Mouse (Mus musculus): ENCODE data around the gene Ear6. TPM values are rescaled to one million over a fixed set of nuclear protein-coding genes. Genes with fewer than 3 reads are reported as not detected.

The Ear6 gene
- polyA plus RNA-seq, 1 experiment from 2014 or later, result 0.80 TPM

DNA sequence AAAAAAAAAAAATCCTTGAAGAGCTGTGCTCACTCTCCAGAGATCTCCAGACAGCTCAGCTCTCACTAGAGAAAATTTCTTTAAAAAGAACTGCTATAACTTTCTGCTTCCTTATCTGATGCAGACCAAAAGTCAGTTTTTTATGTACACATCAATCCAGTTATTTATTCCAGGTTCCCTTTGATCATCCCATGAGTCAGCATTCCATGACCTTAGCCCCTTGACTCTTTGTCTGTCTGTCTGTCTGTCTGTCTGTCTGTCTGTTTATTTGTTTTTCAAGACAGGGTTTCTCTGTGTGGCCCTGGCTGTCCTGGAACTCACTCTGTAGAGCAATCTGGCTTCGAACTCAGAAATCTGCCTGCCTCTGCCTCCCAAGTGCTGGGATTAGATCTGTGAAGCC lies 45.9 kb downstream of the Ear6 start:
- no peak overlapping the region for H3K4me3 ChIP-seq (ENCODE audit: low read depth, low read length)
- no peaks in the 10 kb centered on the region for H3K27me3 ChIP-seq (replicated peaks; ENCODE audit: insufficient read depth, low read length)
- H3K9ac ChIP-seq (replicated peaks; ENCODE audit: low read depth), result no peak overlapping the region
- TF ChIP-seq EP300 (IDR thresholded peaks at IDR 0.05) (no peak), CTCF (IDR thresholded peaks at IDR 0.05) (no peak)
- no peaks in the 10 kb centered on the region for H3K36me3 ChIP-seq (ENCODE audit: insufficient read depth, low read length)
- WGBS, result 88% methylated on average over 1 of the region's 1 CpGs
- no peaks in the 10 kb centered on the region for H3K9me3 ChIP-seq (ENCODE audit: low read length)
- DNase-seq (ENCODE audit: low spot score) (no peak), ATAC-seq (no peak)
- no peak overlapping the region for H3K4me2 ChIP-seq (replicated peaks; ENCODE audit: low read depth, low read length)
- no peak overlapping the region for H3K27ac ChIP-seq (ENCODE audit: low read length)
- no peaks in the 10 kb centered on the region for H3K4me1 ChIP-seq (ENCODE audit: insufficient read depth, low read depth, low read length)

DNA sequence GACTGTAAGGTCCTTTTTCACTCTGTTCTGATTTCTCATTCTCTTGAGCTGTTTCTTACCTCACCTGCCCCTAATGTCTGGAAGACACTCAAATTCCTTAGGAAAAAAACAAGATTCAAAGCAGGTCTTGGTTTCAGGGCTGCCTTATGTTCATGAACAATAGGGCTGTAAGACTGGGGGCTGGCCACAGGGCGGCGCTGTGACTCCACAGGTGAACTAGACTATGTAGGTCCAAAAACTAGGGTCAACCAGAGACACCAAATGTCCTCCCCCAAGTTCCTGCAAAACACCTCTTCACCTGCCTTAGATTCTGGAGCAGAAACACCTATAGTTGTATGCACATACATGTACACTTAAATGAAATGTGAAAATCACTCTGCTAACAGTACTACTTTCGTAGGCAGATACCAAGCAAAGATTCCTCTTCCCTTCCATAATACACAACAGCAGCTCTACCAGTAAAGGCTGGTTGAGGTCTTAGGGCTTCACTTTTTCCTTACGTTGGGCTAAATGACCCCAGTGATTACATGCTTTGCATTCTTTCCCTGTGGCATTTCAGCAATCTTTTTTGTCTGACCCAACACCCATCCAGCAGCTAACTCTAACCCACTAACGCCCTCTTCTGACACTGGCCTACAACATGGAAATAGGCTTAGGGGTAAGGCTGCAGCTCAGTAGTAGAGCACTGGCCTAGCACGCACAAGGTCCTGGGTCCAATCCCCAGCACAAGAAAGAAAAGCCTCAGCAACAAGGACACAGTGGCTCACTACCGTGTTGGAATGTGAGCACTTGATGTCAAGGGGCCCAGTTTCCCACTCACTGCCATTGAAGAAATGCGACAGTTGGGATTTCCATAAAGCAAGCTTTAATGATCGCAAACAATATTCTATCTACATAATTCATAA lies 49.6 kb downstream of the Ear6 start:
- no peaks in the 10 kb centered on the region for H3K27me3 ChIP-seq (replicated peaks; ENCODE audit: insufficient read depth, low read length)
- H3K36me3 ChIP-seq (ENCODE audit: insufficient read depth, low read length), result no peaks in the 10 kb centered on the region
- no peaks in the 10 kb centered on the region for H3K4me1 ChIP-seq (ENCODE audit: insufficient read depth, low read depth, low read length)
- ATAC-seq, result peak; percentile 74
- TF ChIP-seq EP300 (IDR thresholded peaks at IDR 0.05), result no peak; the same call in 1 of the 2 replicates
- peak; percentile 97 for TF ChIP-seq CTCF (IDR thresholded peaks at IDR 0.05)
- no peak overlapping the region for H3K27ac ChIP-seq (ENCODE audit: low read length)
- H3K4me2 ChIP-seq (replicated peaks; ENCODE audit: low read depth, low read length), result no peak overlapping the region
- H3K9ac ChIP-seq (replicated peaks; ENCODE audit: low read depth), result no peak overlapping the region
- DNase-seq (ENCODE audit: low spot score), result peak; percentile 79
- 41% methylated on average over 9 of the region's 9 CpGs for WGBS
- no peaks in the 10 kb centered on the region for H3K9me3 ChIP-seq (ENCODE audit: low read length)
- no peak overlapping the region for H3K4me3 ChIP-seq (ENCODE audit: low read depth, low read length)

DNA sequence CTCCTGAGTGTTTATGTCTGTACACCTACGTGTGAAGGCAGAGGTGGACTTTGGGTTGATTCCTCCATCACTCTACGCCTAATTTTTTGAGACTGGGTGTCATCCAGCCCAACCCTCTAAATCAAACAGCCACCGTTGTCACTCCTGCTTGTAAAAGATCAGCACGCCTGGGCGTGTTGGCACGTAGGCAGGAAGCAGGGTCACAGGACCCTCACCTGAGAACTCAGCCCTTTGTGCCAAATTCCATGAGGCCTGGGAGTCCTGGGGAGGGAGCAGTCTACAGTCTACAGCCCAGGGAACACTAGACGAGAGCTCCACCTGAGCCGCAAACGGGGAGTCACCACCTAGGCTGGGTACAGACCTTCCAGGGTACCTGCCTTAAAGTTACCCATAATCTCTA lies 50.3 kb downstream of the Ear6 start:
- DNase-seq (ENCODE audit: low spot score) (no peak), ATAC-seq (no peak)
- no peak overlapping the region for H3K9ac ChIP-seq (replicated peaks; ENCODE audit: low read depth)
- H3K4me3 ChIP-seq (ENCODE audit: low read depth, low read length), result no peak overlapping the region
- H3K27ac ChIP-seq (ENCODE audit: low read length), result no peak overlapping the region
- H3K4me1 ChIP-seq (ENCODE audit: insufficient read depth, low read depth, low read length), result no peaks in the 10 kb centered on the region
- 64% methylated on average over 9 of the region's 9 CpGs for WGBS
- H3K4me2 ChIP-seq (replicated peaks; ENCODE audit: low read depth, low read length), result no peak overlapping the region
- H3K27me3 ChIP-seq (replicated peaks; ENCODE audit: insufficient read depth, low read length), result no peaks in the 10 kb centered on the region
- H3K9me3 ChIP-seq (ENCODE audit: low read length), result no peaks in the 10 kb centered on the region
- no peaks in the 10 kb centered on the region for H3K36me3 ChIP-seq (ENCODE audit: insufficient read depth, low read length)
- TF ChIP-seq EP300 (IDR thresholded peaks at IDR 0.05) (no peak), CTCF (IDR thresholded peaks at IDR 0.05) (no peak)

Small RNA genes lying within 50 kb of the gene (microRNA-seq; reads per million reads assigned to microRNA genes)
- not detected for gene Gm27375

Other genes starting within 250 kb of the Ear6 start
- gene Gm17078, start 242.4 kb upstream of the Ear6 start, polyA plus RNA-seq (2015; fragmentation: Nextera tagmentation; extraction: Ambion mirVana), result not detected in 2 replicates
- not detected in 2 replicates for gene Gm4181, start 218.0 kb upstream of the Ear6 start, polyA plus RNA-seq (2015; fragmentation: Nextera tagmentation; extraction: Ambion mirVana)
- gene Gm17079, start 158.2 kb upstream of the Ear6 start, polyA plus RNA-seq (2015; fragmentation: Nextera tagmentation; extraction: Ambion mirVana), result not detected in 2 replicates
- not detected in 2 replicates for gene Gm5800, start 136.5 kb upstream of the Ear6 start, polyA plus RNA-seq (2015; fragmentation: Nextera tagmentation; extraction: Ambion mirVana)
- not detected in 2 replicates for gene Ang4, start 80.1 kb upstream of the Ear6 start, polyA plus RNA-seq (2015; fragmentation: Nextera tagmentation; extraction: Ambion mirVana)
- gene AY358078, start 53.7 kb upstream of the Ear6 start, polyA plus RNA-seq (2015; fragmentation: Nextera tagmentation; extraction: Ambion mirVana), result not detected in 2 replicates
- gene Mettl17, start 31.1 kb downstream of the Ear6 start, polyA plus RNA-seq (2015; fragmentation: Nextera tagmentation; extraction: Ambion mirVana), result 25.3 and 33.9 TPM in 2 replicates
- gene Slc39a2, start 39.2 kb downstream of the Ear6 start, polyA plus RNA-seq (2015; fragmentation: Nextera tagmentation; extraction: Ambion mirVana), result 3.7 and 3.8 TPM in 2 replicates
- gene Ndrg2, start 60.5 kb downstream of the Ear6 start, polyA plus RNA-seq (2015; fragmentation: Nextera tagmentation; extraction: Ambion mirVana), result 94.9 and 103 TPM in 2 replicates
- not detected in 2 replicates for gene Tppp2, start 64.7 kb downstream of the Ear6 start, polyA plus RNA-seq (2015; fragmentation: Nextera tagmentation; extraction: Ambion mirVana)
- gene Rnase13, start 69.1 kb downstream of the Ear6 start, polyA plus RNA-seq (2015; fragmentation: Nextera tagmentation; extraction: Ambion mirVana), result not detected in 2 replicates
- 46.3 and 56.6 TPM in 2 replicates for gene Arhgef40, start 131.0 kb downstream of the Ear6 start, polyA plus RNA-seq (2015; fragmentation: Nextera tagmentation; extraction: Ambion mirVana)
- 0.66 and 0.96 TPM in 2 replicates for gene Tmem253, start 162.0 kb downstream of the Ear6 start, polyA plus RNA-seq (2015; fragmentation: Nextera tagmentation; extraction: Ambion mirVana)
- gene Zfp219, start 167.0 kb downstream of the Ear6 start, polyA plus RNA-seq (2015; fragmentation: Nextera tagmentation; extraction: Ambion mirVana), result 23.0 and 24.1 TPM in 2 replicates
- gene Olfr221, start 188.8 kb downstream of the Ear6 start, polyA plus RNA-seq (2015; fragmentation: Nextera tagmentation; extraction: Ambion mirVana), result 0.08 TPM in 1 of 2 replicates, not detected in the other

All from lung, postnatal 0 days (tissue).